Mouse (Mus musculus) splenic B cell, adult 2 months (primary cell): ENCODE results near the gene Lrrc49.
A peak's percentile ranks its signal among the peaks of the same experiment; 100 is the strongest.

Experiments
- DNase-seq: peaks from one replicate; pipeline ENCODE4 v3.0.0-alpha.2; 2011; ENCODE audit warnings: low read depth, low spot score
- H3K27me3 ChIP-seq: 2 replicates; pipeline ENCODE4 v1.6.1; 2012; ENCODE audit warnings: mild to moderate bottlenecking, low read length, moderate library complexity, mixed read lengths; ENCODE audit not compliant: control insufficient read depth, poor library complexity, insufficient read depth, severe bottlenecking
- H3K36me3 ChIP-seq: 2 replicates; pipeline ENCODE4 v1.6.1; 2012; ENCODE audit warnings: mild to moderate bottlenecking, low read length, moderate library complexity, mixed read lengths; ENCODE audit not compliant: control insufficient read depth, poor library complexity, insufficient read depth, severe bottlenecking

Lrrc49 gene

DNA sequence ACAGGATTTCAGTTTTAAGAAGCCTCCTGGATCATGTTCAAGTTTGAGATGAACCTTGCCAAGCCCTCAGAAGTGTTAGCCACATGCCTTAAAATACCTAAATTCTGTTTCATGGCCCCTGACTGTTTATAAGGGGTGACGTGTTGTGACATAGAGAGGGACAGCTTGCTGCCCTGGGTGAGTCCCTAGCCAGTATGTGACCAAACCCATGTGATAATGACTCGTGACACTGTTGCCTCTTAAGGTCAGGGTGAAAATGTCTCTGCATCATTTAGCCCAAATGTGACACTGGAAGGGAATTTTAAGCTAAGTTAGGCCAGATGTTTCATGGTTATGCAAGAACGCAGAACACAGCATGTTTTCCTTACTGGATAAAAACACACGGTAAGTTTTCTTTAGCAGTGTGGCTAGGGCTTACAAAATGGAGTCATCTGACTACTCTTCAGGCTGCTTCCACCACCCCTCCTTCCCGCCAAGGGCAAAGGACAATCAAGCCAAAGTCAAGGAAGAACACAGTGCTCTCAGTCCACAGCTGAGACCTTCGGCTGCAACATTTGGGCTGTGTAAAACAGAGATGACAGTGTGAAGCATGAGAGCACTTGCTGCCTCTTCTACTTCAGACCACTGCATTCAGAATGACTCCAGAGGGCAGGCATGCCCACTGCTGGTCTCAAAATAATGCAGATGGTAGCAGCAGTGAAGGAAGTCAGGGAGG is 8.5 kb upstream of the Lrrc49 start:
- H3K36me3 ChIP-seq: no peaks in the 10 kb centered on the region
- DNase-seq: no peak
- H3K27me3 ChIP-seq: no peaks in the 10 kb centered on the region

DNA sequence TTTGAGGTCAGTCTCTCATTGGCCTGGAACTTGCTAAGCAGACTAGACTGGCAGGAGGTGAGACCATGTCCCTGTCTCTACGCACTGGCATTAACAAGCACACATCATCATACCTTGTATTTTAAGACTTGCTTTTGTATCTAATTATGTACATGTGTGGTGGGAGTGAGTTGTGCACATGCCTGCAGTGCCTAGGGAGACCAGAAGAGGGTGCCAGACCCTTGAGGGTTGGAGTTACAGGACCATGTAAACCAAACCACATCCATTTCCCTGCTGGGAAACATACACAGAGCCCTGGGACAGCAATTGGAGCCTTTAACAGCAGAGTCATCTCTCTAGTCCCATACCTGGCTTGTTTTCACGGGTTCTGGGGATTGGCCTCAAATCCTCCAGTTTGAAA is 6.0 kb upstream of the Lrrc49 start:
- DNase-seq: peak; percentile 8
- Histone ChIP-seq H3K27me3 (no peaks in the 10 kb centered on the region), H3K36me3 (no peaks in the 10 kb centered on the region)

DNA sequence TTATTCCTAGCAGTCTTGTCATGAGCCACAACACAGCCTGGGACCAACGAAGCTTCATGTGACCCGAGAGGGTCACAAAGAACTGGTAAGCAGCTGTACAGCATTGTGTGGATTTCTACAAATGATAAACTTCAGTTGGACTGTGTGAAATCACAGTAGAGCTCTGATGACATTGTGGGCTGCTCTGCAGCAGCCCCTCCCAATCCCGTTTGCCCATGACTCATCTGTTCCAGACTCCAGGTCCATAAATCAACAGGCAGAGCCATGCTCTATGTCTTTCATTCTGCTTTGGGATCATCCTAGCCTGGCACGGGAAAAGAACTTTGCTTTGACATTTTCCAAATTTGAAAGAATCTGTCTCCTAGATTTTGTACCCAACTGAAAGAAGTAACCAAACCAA is 4.7 kb upstream of the Lrrc49 start:
- H3K27me3 ChIP-seq: no peaks in the 10 kb centered on the region
- DNase-seq: no peak
- H3K36me3 ChIP-seq: no peaks in the 10 kb centered on the region

DNA sequence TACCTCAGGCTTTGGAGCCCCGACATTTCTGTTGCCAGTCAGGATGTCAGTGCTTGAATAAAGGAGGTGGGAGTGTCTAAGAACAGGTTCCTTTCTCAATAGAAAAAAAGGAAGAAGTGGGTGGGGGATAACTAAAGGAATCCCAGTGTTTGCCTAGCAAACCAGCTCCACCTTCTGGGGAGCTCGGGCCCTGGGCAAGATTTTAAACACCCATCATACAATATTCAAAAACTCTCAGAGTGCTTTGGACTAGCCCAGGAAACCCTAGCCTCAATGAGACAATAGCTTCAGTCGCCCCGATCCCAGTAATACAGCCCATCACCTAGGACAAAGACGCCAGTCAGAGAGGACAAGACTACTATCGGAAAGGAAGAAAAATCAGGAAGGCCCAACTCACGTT is 543 bp downstream of the Lrrc49 start:
- Histone ChIP-seq H3K27me3 (no peaks in the 10 kb centered on the region), H3K36me3 (no peaks in the 10 kb centered on the region)
- no peak for DNase-seq

DNA sequence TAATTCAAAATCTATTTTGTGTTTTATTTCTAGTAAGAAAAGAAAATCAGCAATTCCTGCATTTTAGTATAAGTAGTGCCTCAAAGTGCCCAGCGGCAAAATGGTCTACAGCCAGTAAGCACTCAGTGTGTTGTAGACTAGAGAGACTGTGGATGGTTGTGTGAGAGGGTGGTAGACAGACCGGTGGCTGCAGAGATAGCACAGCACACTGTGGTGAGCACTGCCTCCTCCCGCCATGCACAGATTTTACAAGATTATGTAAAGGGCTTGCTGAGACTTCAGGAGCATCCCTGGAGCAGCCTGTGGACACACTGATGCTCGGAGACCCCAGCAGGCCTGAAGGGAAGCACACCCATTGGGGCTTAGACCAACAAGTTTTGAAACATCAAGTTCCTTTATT is 5.2 kb downstream of the Lrrc49 start:
- DNase-seq: no peak
- no peaks in the 10 kb centered on the region for H3K27me3 ChIP-seq
- H3K36me3 ChIP-seq: no peaks in the 10 kb centered on the region

DNA sequence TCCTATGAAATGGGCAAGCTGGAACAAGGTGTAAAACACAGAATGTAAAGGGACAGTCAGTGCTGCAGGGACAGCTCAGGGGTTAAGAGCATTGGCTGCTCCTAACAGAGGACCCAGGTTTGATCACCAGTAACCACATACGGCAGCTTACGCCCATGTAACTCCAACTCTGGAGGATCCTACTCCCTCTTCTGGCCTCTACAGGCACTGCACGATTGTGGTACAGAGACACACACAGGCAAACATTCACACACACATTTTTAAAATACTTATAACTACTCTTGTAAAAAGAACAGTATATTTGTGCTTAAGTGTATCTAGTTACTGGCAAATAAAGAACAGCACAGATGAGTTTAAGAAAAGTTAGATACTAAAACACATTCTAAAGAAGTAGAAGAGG is 7.0 kb downstream of the Lrrc49 start:
- DNase-seq: peak; percentile 7
- no peaks in the 10 kb centered on the region for H3K27me3 ChIP-seq
- H3K36me3 ChIP-seq: no peaks in the 10 kb centered on the region

DNA sequence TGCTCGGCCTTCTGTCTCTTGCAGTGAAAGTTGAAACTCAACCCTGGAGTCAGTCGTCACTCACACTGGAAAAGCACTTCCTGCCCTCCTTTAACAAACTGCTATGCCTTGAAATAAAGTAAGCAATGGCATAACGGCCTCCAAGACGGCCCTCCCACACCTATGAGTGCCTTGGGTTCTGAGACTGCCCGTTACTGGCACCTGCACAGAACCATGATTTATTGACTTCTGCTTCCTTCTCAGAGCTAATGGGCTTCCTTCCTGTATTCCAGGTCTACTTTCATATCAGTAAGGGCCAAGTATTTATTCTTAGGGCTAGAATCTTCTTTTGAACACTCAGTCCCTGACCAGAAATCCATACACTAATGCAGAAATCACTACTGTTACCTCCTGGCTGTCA is 9.0 kb downstream of the Lrrc49 start:
- Histone ChIP-seq H3K36me3 (no peaks in the 10 kb centered on the region), H3K27me3 (no peaks in the 10 kb centered on the region)
- DNase-seq: no peak

DNA sequence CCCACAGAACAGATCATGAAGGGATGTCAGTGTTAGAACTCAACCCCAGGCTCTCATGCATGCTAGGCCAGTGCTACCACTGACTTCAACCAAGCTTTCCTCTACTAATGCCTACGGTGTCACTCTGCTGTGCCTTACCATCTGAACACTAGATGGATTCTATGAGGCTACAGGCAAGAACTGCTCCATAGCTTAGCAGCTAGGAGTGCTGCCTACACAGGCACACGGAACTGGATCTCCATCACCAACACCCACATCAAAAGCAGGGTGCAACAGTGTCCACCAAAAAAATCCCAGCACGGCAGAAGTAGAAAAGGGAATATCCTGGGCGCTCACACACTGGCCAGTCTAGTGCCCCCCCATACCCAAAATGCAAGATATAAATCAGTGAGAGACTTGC is 11.5 kb downstream of the Lrrc49 start:
- no peak for DNase-seq
- Histone ChIP-seq H3K36me3 (no peaks in the 10 kb centered on the region), H3K27me3 (no peaks in the 10 kb centered on the region)

DNA sequence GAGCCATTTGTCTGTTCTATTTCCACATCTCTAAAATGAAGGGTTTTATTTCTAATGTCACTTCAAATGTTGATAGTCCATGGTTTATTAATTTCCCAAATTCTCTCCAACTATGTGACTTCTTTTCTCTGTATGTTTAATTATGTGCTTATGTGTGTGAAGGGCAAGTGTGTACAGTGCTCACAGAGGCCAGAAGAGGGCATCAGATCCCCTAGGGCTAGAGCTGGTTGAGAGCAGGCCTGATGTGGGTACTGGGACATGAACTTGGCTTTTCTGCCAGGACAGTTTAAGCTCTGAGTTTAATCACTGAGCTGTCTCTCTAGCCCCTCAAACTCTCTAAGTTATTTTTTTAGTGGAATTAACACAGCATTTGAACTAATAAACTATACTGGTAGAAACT is 13.2 kb downstream of the Lrrc49 start:
- Histone ChIP-seq H3K27me3 (no peaks in the 10 kb centered on the region), H3K36me3 (no peaks in the 10 kb centered on the region)
- no peak for DNase-seq

DNA sequence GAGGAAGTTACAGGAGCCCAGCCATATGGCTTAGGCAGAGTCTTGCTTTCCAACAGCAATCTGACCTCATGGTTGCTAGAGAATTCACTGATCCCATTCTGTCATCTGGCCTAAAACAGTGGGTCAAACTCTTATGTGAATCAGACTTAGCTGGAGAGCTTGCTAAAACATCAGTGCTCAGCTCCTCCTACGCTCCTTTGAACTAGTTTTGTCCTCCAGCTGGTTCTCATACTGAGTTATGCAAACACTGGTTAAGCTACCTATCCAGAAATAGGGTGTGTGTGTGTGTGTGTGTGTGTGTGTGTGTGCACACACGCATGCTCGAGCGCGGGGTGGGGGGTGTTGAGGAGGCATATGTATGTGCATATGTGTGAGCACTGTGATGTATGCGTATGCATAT is 15.4 kb downstream of the Lrrc49 start:
- Histone ChIP-seq H3K27me3 (no peaks in the 10 kb centered on the region), H3K36me3 (no peaks in the 10 kb centered on the region)
- DNase-seq: no peak

DNA sequence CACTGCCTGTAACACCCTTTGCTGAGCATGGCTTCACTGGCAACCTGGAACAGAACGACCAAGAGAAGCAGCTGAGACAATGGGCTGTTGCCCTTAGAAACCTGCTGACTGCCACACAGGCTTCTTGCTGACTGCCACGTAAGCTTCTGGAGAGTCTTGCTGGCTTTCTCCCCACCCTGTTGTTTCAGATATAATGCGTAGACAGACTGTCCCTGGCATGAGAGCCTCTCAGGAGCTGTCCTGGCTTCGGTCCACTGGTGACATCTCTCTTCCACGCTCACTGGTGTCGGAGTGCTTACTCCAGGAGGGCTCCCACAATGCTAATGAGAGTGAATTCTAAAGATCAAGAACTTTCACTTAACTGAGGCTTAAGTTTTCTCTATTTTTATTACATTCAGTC is 19.1 kb downstream of the Lrrc49 start:
- no peak for DNase-seq
- Histone ChIP-seq H3K36me3 (no peaks in the 10 kb centered on the region), H3K27me3 (no peaks in the 10 kb centered on the region)

DNA sequence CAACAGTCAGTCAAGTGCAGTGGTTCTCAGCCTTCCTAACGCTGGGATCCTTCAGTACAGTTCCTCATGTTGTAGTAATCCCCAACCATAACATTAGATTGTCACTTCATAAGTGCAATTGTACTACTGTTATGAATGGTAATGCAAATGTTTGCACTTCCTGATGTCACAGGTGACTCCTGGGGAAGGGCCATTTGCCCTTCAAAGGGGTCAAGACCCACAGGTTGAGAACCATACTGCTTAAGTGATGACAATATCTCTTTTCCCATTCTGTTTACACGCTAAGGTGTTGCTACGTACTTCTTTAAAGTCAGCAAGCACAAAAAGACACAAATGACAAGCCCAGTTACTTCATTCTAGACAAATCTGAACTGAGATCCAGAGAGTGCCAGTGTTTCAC is 22.4 kb downstream of the Lrrc49 start:
- H3K36me3 ChIP-seq: no peaks in the 10 kb centered on the region
- H3K27me3 ChIP-seq: no peaks in the 10 kb centered on the region
- no peak for DNase-seq

DNA sequence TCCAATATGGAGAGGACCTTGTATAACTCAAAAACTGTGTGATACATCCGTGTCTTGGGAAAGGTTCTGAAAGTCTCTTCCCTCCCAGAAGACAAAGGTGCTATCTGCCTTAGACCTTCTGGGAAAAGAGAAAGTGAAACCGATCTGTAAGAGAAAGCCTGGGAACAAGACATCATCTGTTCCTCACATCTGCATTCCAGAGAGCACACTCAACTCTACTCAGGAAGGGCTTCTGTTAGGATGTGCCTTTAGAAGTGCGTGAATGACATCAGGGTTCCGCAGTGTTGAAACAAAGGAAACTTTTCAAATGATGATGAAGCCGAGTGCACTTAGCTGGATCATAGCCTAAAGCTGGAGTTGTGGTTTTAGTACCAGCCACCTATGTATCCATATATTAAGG is 23.1 kb downstream of the Lrrc49 start:
- DNase-seq: no peak
- Histone ChIP-seq H3K27me3 (no peaks in the 10 kb centered on the region), H3K36me3 (no peaks in the 10 kb centered on the region)

DNA sequence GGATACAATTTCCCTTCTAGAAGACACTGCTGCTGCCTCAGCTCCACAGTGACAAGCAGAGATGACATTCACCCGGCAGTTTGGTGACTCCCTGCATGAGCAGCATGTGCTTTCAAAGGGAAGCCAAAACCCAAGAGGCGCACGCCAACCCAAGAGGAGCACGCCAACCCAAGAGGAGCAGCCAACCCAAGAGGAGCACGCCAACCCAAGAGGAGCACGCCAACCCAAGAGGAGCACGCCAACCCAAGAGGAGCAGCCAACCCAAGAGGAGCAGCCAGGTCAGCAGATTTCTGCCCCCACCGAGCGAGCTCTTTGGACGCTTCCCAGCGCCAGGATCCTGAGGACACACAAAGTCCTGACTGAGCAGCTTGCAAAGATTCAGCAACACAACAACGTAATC is 23.6 kb downstream of the Lrrc49 start:
- no peaks in the 10 kb centered on the region for H3K36me3 ChIP-seq
- DNase-seq: no peak
- H3K27me3 ChIP-seq: no peaks in the 10 kb centered on the region

DNA sequence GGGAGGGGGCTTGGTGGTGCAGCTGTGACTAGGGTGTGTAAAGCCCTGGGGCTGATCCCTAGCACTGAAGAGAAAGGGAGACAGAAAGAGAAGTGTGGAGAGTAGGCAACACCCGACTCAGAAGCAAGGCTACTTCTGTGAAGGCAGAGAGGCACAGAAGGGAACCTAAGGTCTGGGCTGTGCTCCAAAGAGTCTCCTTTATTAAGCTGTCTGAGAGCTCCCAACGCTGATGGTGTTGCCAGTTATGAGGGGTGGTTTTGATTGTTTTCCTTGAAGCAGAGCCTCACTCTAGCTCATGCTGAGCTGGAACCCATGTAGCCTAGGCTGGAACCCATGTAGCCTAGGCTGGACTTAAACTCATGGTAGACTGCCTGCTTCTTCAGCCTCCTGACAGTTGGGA is 25.0 kb downstream of the Lrrc49 start:
- Histone ChIP-seq H3K36me3 (no peaks in the 10 kb centered on the region), H3K27me3 (no peaks in the 10 kb centered on the region)
- no peak for DNase-seq

DNA sequence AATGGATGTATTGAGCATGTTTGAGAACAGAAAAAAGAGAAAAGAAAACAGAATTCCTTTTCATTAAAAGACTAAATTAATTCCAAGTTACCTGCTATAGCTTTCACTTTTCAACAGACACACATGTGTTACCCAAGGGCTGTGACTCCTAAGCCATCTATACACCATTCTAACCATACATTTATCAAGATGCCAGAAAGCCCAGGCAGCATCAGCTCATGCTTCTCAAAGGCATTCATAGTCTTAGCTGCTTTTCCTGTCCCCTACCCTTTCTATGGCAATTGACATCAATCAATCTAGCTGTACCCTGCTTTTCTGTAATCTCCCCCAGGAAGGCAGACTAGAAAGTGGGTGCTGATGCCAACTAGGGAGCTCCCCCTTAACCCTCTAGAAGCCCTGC is 34.4 kb downstream of the Lrrc49 start:
- DNase-seq: no peak
- no peaks in the 10 kb centered on the region for H3K27me3 ChIP-seq
- H3K36me3 ChIP-seq: no peaks in the 10 kb centered on the region
